Mouse (Mus musculus): ENCODE measurements at regions not wholly inside any gene's neighbourhood (a gene's known extent, or its start where the extent isn't known, plus 50 kb on each side); places are given as distances from the start of the nearest gene placed in this dataset.
A peak's percentile ranks its signal among the peaks of the same experiment; 100 is the strongest.

- TF ChIP-seq ZKSCAN1 (IDR thresholded peaks at IDR 0.05; ENCODE audit: borderline replicate concordance, low read depth, low read length) (no peak), CTCF (conservative IDR thresholded peaks at IDR 0.05 in 1 of 2, IDR thresholded peaks at IDR 0.05 in 1 of 2; ENCODE audit: low read depth in 2 of 2, low read length in 2 of 2) (peak; percentile 71 to 87), MEF2A (IDR thresholded peaks at IDR 0.05; ENCODE audit: borderline replicate concordance, low read depth, low read length) (no peak), ETS1 (conservative IDR thresholded peaks at IDR 0.05; ENCODE audit: low read depth, low read length) (no peak)
Observed at GRCm38 (mm10) chr14:104038628-104039325, 194.6 kb upstream of the Ednrb start.

Measured in CH12.LX (cell line).